Mouse (Mus musculus): ENCODE results near the gene Skap2. TPM values are rescaled to one million over a fixed set of nuclear protein-coding genes. Genes with fewer than 3 reads are reported as not detected.
A peak's percentile ranks its signal among the peaks of the same experiment; 100 is the strongest.

Skap2 gene
- 22.6 and 26.0 TPM in 2 replicates for polyA plus RNA-seq (2012; rRNA removed)

GRCm38 (mm10) chr6:52012409-52013244 lies at the start of gene Skap2:
Gene Skap2 (minus strand): TSS chr6:52012549.
- DNase-seq (ENCODE audit: low spot score) = peak; percentile 91

- DNase-seq (ENCODE audit: low spot score) = no peak
Measured at GRCm38 (mm10) chr6:52058899-52059448, 46.6 kb upstream of the Skap2 start.

GRCm38 (mm10) chr6:52058120-52058519 lies 45.8 kb upstream of the Skap2 start:
- DNase-seq (ENCODE audit: low spot score) = no peak

GRCm38 (mm10) chr6:52053567-52054561 lies 41.5 kb upstream of the Skap2 start:
- DNase-seq (ENCODE audit: low spot score) = no peak

- no peak for DNase-seq (ENCODE audit: low spot score)
Measured at GRCm38 (mm10) chr6:52050062-52050461, 37.7 kb upstream of the Skap2 start.

GRCm38 (mm10) chr6:52045517-52045916 lies 33.2 kb upstream of the Skap2 start:
- DNase-seq (ENCODE audit: low spot score) = no peak

- no peak for DNase-seq (ENCODE audit: low spot score)
Measured at GRCm38 (mm10) chr6:52036077-52036476, 23.7 kb upstream of the Skap2 start.

GRCm38 (mm10) chr6:52031181-52031580 lies 18.8 kb upstream of the Skap2 start:
- DNase-seq (ENCODE audit: low spot score) = no peak

- no peak for DNase-seq (ENCODE audit: low spot score)
Measured at GRCm38 (mm10) chr6:52028131-52028530, 15.8 kb upstream of the Skap2 start.

- DNase-seq (ENCODE audit: low spot score) = no peak
Measured at GRCm38 (mm10) chr6:52027181-52027580, 14.8 kb upstream of the Skap2 start.

- DNase-seq (ENCODE audit: low spot score) = no peak
Measured at GRCm38 (mm10) chr6:52026281-52026680, 13.9 kb upstream of the Skap2 start.

GRCm38 (mm10) chr6:52024730-52025129 lies 12.4 kb upstream of the Skap2 start:
- no peak for DNase-seq (ENCODE audit: low spot score)

- no peak for DNase-seq (ENCODE audit: low spot score)
Measured at GRCm38 (mm10) chr6:52022363-52022762, 10.0 kb upstream of the Skap2 start.

- DNase-seq (ENCODE audit: low spot score) = no peak
Measured at GRCm38 (mm10) chr6:52020276-52020675, 7.9 kb upstream of the Skap2 start.

GRCm38 (mm10) chr6:52013245-52013945 lies 1.0 kb upstream of the Skap2 start:
- no peak for DNase-seq (ENCODE audit: low spot score)

- no peak for DNase-seq (ENCODE audit: low spot score)
Measured at GRCm38 (mm10) chr6:52011559-52012408, 565 bp downstream of the Skap2 start.

GRCm38 (mm10) chr6:52009385-52009784 lies 3.0 kb downstream of the Skap2 start:
- no peak for DNase-seq (ENCODE audit: low spot score)

- no peak for DNase-seq (ENCODE audit: low spot score)
Measured at GRCm38 (mm10) chr6:52008757-52009156, 3.6 kb downstream of the Skap2 start.

- no peak for DNase-seq (ENCODE audit: low spot score)
Measured at GRCm38 (mm10) chr6:52006649-52007218, 5.6 kb downstream of the Skap2 start.

- DNase-seq (ENCODE audit: low spot score) = no peak
Measured at GRCm38 (mm10) chr6:52005963-52006648, 6.2 kb downstream of the Skap2 start.
